In genomic region chr11:112959609-112960008, GRCm38 (mm10) we compare ENCODE assay signal across 23 mouse cellular contexts.
DNase-seq lines count a peak whose midpoint lies in the region; ATAC-seq and TF ChIP-seq lines count a peak whose summit lies in the region.
"Had no signal": no experiment of that assay in that cellular context is flagged by ENCODE, and none has a peak within 500 bp of the region (broad histone marks: within the 10 kb centered on the region; RNA-seq: fewer than 3 reads in every experiment).

No protein-coding gene starts in this region.

- peaks cover 68% of the 10 kb centered on the region for H3K27me3 ChIP-seq in heart, embryonic 13.5 days (replicated peaks)
- H3K27me3 ChIP-seq in heart, embryonic 12.5 days (replicated peaks) = peaks cover 13% of the 10 kb centered on the region
- H3K27me3 ChIP-seq in testis, adult 2 months (ENCODE audit: control insufficient read depth, insufficient read depth, low read length) = no peaks in the 10 kb centered on the region
- H3K27me3 ChIP-seq: CH12.LX; embryonic facial prominence, embryonic 12.5 days; forebrain, embryonic 12.5 days; Patski had no signal

- H3K36me3 ChIP-seq in heart, embryonic 13.5 days = no peaks in the 10 kb centered on the region
- H3K36me3 ChIP-seq in heart, embryonic 12.5 days = no peaks in the 10 kb centered on the region
- H3K36me3 ChIP-seq in testis, adult 2 months (ENCODE audit: control insufficient read depth, insufficient read depth, low read length) = no peaks in the 10 kb centered on the region
- H3K36me3 ChIP-seq: embryonic facial prominence, embryonic 12.5 days; forebrain, embryonic 12.5 days; heart, embryonic 10.5 days; hindbrain, embryonic 12.5 days had no signal

- 8% methylated on average over 5 of the region's 5 CpGs for WGBS in heart, embryonic 13.5 days
- WGBS in heart, embryonic 12.5 days = 5% methylated on average over 5 of the region's 5 CpGs

- no peak for TF ChIP-seq CTCF in testis, adult 2 months (IDR thresholded peaks at IDR 0.05; ENCODE audit: control insufficient read depth, insufficient read depth, insufficient replicate concordance, low read depth, low read length)

- no peak for ATAC-seq in heart, embryonic 13.5 days (ENCODE audit: extremely low read depth, insufficient number of reproducible peaks, low FRiP score, low TSS enrichment)
- no peak for ATAC-seq in heart, embryonic 12.5 days (ENCODE audit: insufficient number of reproducible peaks, low FRiP score)
- no peak for ATAC-seq in erythroid progenitor cell, adult 5-6 weeks (replicated peaks; ENCODE audit: low FRiP score, poor library complexity, severe bottlenecking)
- ATAC-seq: forebrain, embryonic 16.5 days; hindbrain, postnatal 0 days; Patski had no signal

- TF ChIP-seq POLR2A in testis, adult 2 months (IDR thresholded peaks at IDR 0.05; ENCODE audit: control insufficient read depth, low read depth, low read length) = no peak

- H3K9me3 ChIP-seq in heart, embryonic 13.5 days = no peaks in the 10 kb centered on the region
- no peaks in the 10 kb centered on the region for H3K9me3 ChIP-seq in heart, embryonic 12.5 days (replicated peaks)
- H3K9me3 ChIP-seq: embryonic facial prominence, embryonic 12.5 days; forebrain, embryonic 12.5 days; heart, embryonic 10.5 days; hindbrain, embryonic 12.5 days had no signal

- H3K27ac ChIP-seq in heart, embryonic 13.5 days (replicated peaks) = no peak overlapping the region
- no peak overlapping the region for H3K27ac ChIP-seq in heart, embryonic 12.5 days (ENCODE audit: poor library complexity, severe bottlenecking)
- H3K27ac ChIP-seq in testis, adult 2 months (ENCODE audit: control insufficient read depth, insufficient read depth, low read depth, low read length) = no peak overlapping the region
- H3K27ac ChIP-seq: embryonic facial prominence, embryonic 12.5 days; forebrain, embryonic 12.5 days; gastrocnemius, adult 2 months; heart, embryonic 10.5 days; hindbrain, embryonic 12.5 days; hindbrain, postnatal 0 days had no signal

- no peak overlapping the region for H3K4me3 ChIP-seq in heart, embryonic 13.5 days
- no peak overlapping the region for H3K4me3 ChIP-seq in heart, embryonic 12.5 days
- H3K4me3 ChIP-seq in testis, adult 2 months (ENCODE audit: control insufficient read depth, low read depth, low read length) = peak overlapping the region; percentile 75
- H3K4me3 ChIP-seq: embryonic facial prominence, embryonic 12.5 days; forebrain, embryonic 12.5 days; gastrocnemius, adult 2 months; heart, embryonic 10.5 days; hindbrain, embryonic 12.5 days had no signal

- 0 out of 2 replicates have a peak overlapping the region, but pooled peaks have one; percentile 14 for H3K9ac ChIP-seq in heart, embryonic 13.5 days
- no peak overlapping the region for H3K9ac ChIP-seq in heart, embryonic 12.5 days
- H3K9ac ChIP-seq: embryonic facial prominence, embryonic 12.5 days; forebrain, embryonic 12.5 days; hindbrain, embryonic 12.5 days had no signal

- no peak for DNase-seq in testis, postnatal 14 days (ENCODE audit: low spot score)
- peak; percentile 83 for DNase-seq in WW6 (ENCODE audit: low read depth, low spot score)
- peak; percentile 9 for DNase-seq in yolk sac, embryonic 10.5 days (ENCODE audit: low spot score)
- no peak for DNase-seq in Muller cell, postnatal 12 days (ENCODE audit: inconsistent ontology term)
- DNase-seq: adrenal gland, postnatal 14 days; cerebellum, adult 8-10 months; cerebellum, postnatal 14 days; gastrocnemius, adult 2 months; gastrocnemius, postnatal 25 days; heart, adult 18-20 months; kidney, adult 11 months had no signal

- H3K4me1 ChIP-seq in heart, embryonic 13.5 days = peaks cover 3% of the 10 kb centered on the region; the same call in 1 of the 2 replicates
- H3K4me1 ChIP-seq in heart, embryonic 12.5 days (replicated peaks) = 0 out of 2 replicates have a peak, but pooled peaks cover 3% of the 10 kb centered on the region
- H3K4me1 ChIP-seq in testis, adult 2 months (ENCODE audit: control insufficient read depth, insufficient read depth, low read length) = no peaks in the 10 kb centered on the region

- H3K4me2 ChIP-seq in heart, embryonic 13.5 days = no peak overlapping the region
- no peak overlapping the region for H3K4me2 ChIP-seq in heart, embryonic 12.5 days
- H3K4me2 ChIP-seq: embryonic facial prominence, embryonic 12.5 days; forebrain, embryonic 12.5 days; hindbrain, embryonic 12.5 days had no signal

Comparison
In these comparisons a context has a peak if more than half of its experiments do, and no peak if none do; other contexts are left out.
1. DNase-seq: peak in WW6 (single experiment) and yolk sac, embryonic 10.5 days (single experiment); none in testis, postnatal 14 days (single experiment) and Muller cell, postnatal 12 days (single experiment).